Mouse (Mus musculus) T-cell, adult 2 months (primary cell): ENCODE results near the gene Tpm3-rs7.
"Not testable (repeated sequence)": the region's sequence is repeated elsewhere in the genome, so short reads cannot be mapped to it uniquely, and the experiment has no call there.

Experiments
- DNase-seq: peaks from one replicate; pipeline ENCODE4 v3.0.0; 2022; ENCODE audit warnings: low spot score

The Tpm3-rs7 gene

DNA sequence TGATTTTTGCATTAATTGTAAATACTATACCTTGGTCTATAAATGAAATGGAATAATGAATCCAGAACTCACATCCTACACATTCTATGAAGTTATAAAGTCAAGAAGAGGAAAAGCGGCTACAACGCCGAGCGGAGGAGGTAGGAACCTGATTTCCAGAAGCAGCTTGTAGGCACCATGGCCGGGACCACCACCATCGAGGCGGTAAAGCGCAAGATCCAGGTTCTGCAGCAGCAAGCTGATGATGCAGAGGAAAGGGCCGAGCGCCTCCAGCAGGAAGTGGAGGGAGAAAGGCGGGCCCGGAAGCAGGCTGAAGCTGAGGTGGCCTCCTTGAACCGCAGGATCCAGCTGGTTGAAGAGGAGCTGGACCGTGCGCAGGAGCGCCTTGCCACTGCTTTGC, at the start of gene Tpm3-rs7:
Gene Tpm3-rs7, plus strand, starts transcription at position 110 of the 400 bp plus-strand sequence.
- DNase-seq = not testable (repeated sequence)

GRCm38 (mm10) chr14:113317023-113317422, 2.6 kb downstream of the Tpm3-rs7 start:
- DNase-seq = no peak

- no peak for DNase-seq
These were observed 49.0 kb downstream of the Tpm3-rs7 start for GRCm38 (mm10) chr14:113363361-113363760.
